Mouse (Mus musculus) hindbrain, embryonic 15.5 days (tissue): ENCODE measurements around the gene Olfr1325. TPM values are rescaled to one million over a fixed set of nuclear protein-coding genes. Genes with fewer than 3 reads are reported as not detected.
"Not testable (repeated sequence)": the region's sequence is repeated elsewhere in the genome, so short reads cannot be mapped to it uniquely, and the experiment has no call there.

Experiments
- ATAC-seq: fragments of 200-750 bp; cut with Nextera tagmentation; 2 replicates; pipeline ENCODE4 v1.8.0; 2017; ENCODE audit warnings: low read depth, moderate number of reproducible peaks, moderate TSS enrichment; ENCODE audit not compliant: low FRiP score
- H3K27ac ChIP-seq: fragments of 300-500 bp; sonication (generic); replicated peaks from 2 replicates; pipeline ENCODE4 v1.5.1; 2015; ENCODE audit warnings: mild to moderate bottlenecking, inconsistent platforms
- H3K27me3 ChIP-seq: fragments of 300-500 bp; sonication (generic); 2 replicates; pipeline ENCODE4 v1.6.1; 2015; ENCODE audit warnings: control low read depth, inconsistent platforms
- H3K36me3 ChIP-seq: fragments of 300-500 bp; sonication (generic); 2 replicates; pipeline ENCODE4 v1.6.1; 2015; ENCODE audit warnings: control low read depth, inconsistent platforms
- H3K4me1 ChIP-seq: fragments of 300-500 bp; sonication (generic); replicated peaks from 2 replicates; pipeline ENCODE4 v1.6.1; 2015; ENCODE audit warnings: control low read depth, inconsistent platforms
- H3K4me2 ChIP-seq: fragments of 300-500 bp; sonication (generic); 2 replicates; pipeline ENCODE4 v1.6.1; 2015; ENCODE audit warnings: moderate library complexity, mild to moderate bottlenecking, inconsistent platforms
- H3K4me3 ChIP-seq: fragments of 300-500 bp; sonication (generic); 2 replicates; pipeline ENCODE4 v1.5.1; 2015; ENCODE audit warnings: mild to moderate bottlenecking, inconsistent platforms
- H3K9ac ChIP-seq: fragments of 300-500 bp; sonication (generic); 2 replicates; pipeline ENCODE4 v1.6.1; 2015; ENCODE audit warnings: inconsistent platforms
- H3K9me3 ChIP-seq: fragments of 300-500 bp; sonication (generic); 2 replicates; pipeline ENCODE4 v1.6.1; 2016; ENCODE audit warnings: control low read depth, inconsistent platforms
- WGBS: fragments of 180-500 bp; shearing (Covaris S2); methylation state at CpG from one replicate; pipeline ENCODE4 v1.1.7; 2015; 5-methylcytosine and 5-hydroxymethylcytosine counted together
- polyA plus RNA-seq: library from polyadenylated mRNA; unstranded; fragments of >200 nt; fragmentation: Nextera tagmentation; extraction: Ambion mirVana; gene quantifications from 2 replicates; pipeline ENCODE4 v1.2.1, GENCODE M21; 2015

Olfr1325 gene
- not detected in 2 replicates for polyA plus RNA-seq

DNA sequence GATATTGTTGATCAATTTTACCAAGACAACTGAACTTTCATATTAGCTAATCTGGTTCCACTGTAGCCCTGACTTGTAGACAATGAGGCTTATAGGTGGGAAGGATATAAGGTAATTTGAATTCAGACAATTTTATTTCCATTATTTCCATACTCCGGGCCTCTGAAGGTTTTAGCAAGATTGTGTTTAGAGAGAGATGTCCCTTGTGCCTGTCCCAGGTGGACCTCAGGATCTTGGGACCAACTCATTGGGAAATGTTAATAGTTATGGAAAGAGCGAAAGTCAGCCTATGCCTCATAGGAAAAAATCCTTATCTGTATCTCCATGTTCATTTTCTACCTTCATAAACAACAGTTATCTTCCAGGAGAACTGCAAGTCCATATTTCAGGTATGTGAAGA is at the start of gene Olfr1325:
TSS of gene Olfr1325 (plus strand) at position 301 of the 400 bp plus-strand sequence.
- no peak within 1 kb of the TSS for H3K27ac ChIP-seq
- no peak for ATAC-seq
- H3K9me3 ChIP-seq, result no peaks in the 10 kb centered on the region
- H3K4me2 ChIP-seq, result no peak within 1 kb of the TSS
- H3K36me3 ChIP-seq, result no peaks in the 10 kb centered on the region
- no peaks in the 10 kb centered on the region for H3K4me1 ChIP-seq
- WGBS, result 91% methylated on average over 2 of the region's 2 CpGs
- no peak within 1 kb of the TSS for H3K4me3 ChIP-seq
- no peak within 1 kb of the TSS for H3K9ac ChIP-seq
- no peaks in the 10 kb centered on the region for H3K27me3 ChIP-seq

DNA sequence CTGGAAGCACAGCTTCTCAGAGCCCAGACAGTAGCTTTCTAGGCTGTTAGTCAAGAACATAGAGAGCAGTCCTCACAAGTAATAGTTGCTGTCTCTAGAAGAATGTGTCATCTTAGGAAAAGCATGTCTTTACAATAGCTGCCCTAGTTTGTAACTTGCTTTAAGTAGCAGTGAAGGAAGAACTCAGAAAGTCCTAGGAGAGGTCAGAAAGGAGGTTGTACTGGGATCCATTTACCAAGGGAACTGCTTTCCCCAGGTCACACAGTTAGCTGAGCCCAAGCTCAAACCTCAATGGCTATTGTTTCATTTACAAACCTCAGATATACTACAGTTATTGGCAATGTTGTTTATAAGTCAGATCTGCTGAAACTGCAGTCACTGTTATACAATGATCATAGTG is 17.7 kb upstream of the Olfr1325 start, which contains the start of gene Olfr1326-ps1:
TSS of gene Olfr1326-ps1 (minus strand) at position 101 of the 400 bp plus-strand sequence.
- Histone ChIP-seq H3K4me2 (no peak within 1 kb of the TSS), H3K27me3 (no peaks in the 10 kb centered on the region), H3K4me3 (no peak within 1 kb of the TSS), H3K36me3 (no peaks in the 10 kb centered on the region), H3K27ac (no peak within 1 kb of the TSS), H3K9me3 (no peaks in the 10 kb centered on the region), H3K9ac (no peak within 1 kb of the TSS), H3K4me1 (no peaks in the 10 kb centered on the region)
- ATAC-seq, result no peak

DNA sequence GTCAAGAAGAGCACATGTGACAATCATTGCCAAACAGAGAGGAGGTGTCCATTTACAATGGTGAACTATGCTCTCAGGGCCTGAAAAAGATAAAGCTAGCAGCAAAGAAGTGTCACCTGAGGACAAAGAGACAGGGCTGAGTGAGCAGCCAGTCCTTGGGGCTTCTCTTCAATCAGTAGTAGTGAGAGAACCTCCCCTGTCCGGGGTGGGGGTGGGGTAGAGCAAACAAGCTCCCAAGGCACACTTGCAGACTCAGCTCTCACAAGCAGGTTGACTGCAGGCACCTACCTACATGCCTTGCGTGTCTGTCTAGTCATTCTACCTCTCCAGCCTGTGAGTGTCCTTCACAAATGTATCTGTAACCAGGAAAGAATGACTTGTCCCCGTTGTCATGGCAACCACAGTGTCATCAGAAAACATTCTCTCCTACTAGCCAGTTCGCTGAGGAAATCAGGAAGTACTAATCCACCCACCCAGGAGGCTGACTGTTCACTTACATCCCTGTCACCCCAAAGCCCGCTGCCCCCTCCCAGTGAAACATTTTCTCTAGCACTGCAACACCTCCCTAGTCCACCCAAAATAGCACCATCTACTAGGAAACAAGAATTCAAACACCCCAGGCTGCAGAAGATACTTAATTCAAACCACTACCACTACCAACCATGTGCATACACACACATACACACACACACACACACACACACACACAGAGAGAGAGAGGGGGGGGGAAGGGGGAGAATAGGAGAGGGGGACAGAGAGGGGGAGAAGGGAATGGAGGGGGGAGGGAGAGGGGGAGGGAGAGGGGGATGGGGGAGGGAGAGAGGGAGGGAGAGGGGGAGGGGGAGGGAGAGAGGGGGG is 53.2 kb downstream of the Olfr1325 start, which contains the start of gene Gm5640:
TSS of gene Gm5640 (minus strand) at position 170 of the 858 bp plus-strand sequence.
- not testable (repeated sequence) for H3K27ac ChIP-seq, H3K27me3 ChIP-seq, H3K36me3 ChIP-seq, H3K9me3 ChIP-seq, H3K9ac ChIP-seq, H3K4me1 ChIP-seq, H3K4me2 ChIP-seq, H3K4me3 ChIP-seq
- whole genome bisulfite sequencing, result 43% methylated on average over 2 of the region's 5 CpGs
- peak; percentile 87 for ATAC-seq

DNA sequence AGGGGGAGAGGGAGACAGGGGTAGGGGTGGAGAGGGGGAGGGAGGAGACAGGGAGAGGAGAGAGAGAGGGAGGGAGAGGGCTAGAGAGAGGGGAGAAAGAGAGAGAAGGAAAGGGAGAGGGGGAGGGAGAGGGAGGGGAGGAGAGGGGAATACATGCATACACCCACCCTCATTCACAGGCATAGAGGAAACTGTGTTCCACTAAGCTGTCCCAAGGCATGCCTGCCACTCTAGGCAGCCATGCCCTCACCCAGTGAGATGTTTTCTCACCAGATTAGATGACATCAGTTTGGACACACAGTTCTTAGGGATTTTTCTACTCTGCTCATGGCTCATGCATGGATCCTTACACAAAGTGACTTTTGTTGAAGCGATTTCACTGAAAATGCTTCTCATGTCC is 53.9 kb downstream of the Olfr1325 start:
- not testable (repeated sequence) for H3K27ac ChIP-seq, H3K9me3 ChIP-seq, H3K4me1 ChIP-seq, ATAC-seq, H3K27me3 ChIP-seq, H3K4me2 ChIP-seq, H3K9ac ChIP-seq, H3K36me3 ChIP-seq, H3K4me3 ChIP-seq
- WGBS, result no CpG with 5 or more reads among the region's 1 CpGs

Other genes starting within 250 kb of the Olfr1325 start
- 73.4 and 75.9 TPM in 2 replicates for gene Lage3, start 239.1 kb upstream of the Olfr1325 start, polyA plus RNA-seq
- 67.7 and 71.0 TPM in 2 replicates for gene Ubl4a, start 219.5 kb upstream of the Olfr1325 start, polyA plus RNA-seq
- gene Slc10a3, start 219.3 kb upstream of the Olfr1325 start, polyA plus RNA-seq, result 7.7 and 8.4 TPM in 2 replicates
- 34.2 and 37.5 TPM in 2 replicates for gene Fam3a, start 199.4 kb upstream of the Olfr1325 start, polyA plus RNA-seq
- 15.7 and 16.7 TPM in 2 replicates for gene Ikbkg, start 199.4 kb upstream of the Olfr1325 start, polyA plus RNA-seq
- 46.3 and 53.2 TPM in 2 replicates for gene G6pdx, start 163.5 kb upstream of the Olfr1325 start, polyA plus RNA-seq
- not detected in 2 replicates for gene Gm6880, start 111.3 kb upstream of the Olfr1325 start, polyA plus RNA-seq
- gene Olfr1326-ps1, start 17.8 kb upstream of the Olfr1325 start, polyA plus RNA-seq, result not detected in 2 replicates
- 0.13 and 0.26 TPM in 2 replicates for gene Gm5640, start 53.0 kb downstream of the Olfr1325 start, polyA plus RNA-seq
- gene Gm6890, start 148.2 kb downstream of the Olfr1325 start, polyA plus RNA-seq, result not detected in 2 replicates
- gene Gm5936, start 244.5 kb downstream of the Olfr1325 start, polyA plus RNA-seq, result 0.09 TPM in 1 of 2 replicates, not detected in the other